Mouse (Mus musculus) C2C12 (cell line): ENCODE data around the gene Olfr412.

Experiments
- CEBPB ChIP-seq: IDR thresholded peaks from one replicate; pipeline ENCODE4 v1.6.1; 2011; ENCODE audit warnings: low read depth, mild to moderate bottlenecking, control low read depth, moderate library complexity
- CTCF ChIP-seq: IDR thresholded peaks from one replicate; pipeline ENCODE4 v1.5.1; 2011; ENCODE audit not compliant: control insufficient read depth, insufficient read depth, insufficient read length
- FOSL1 ChIP-seq: IDR thresholded peaks from one replicate; pipeline ENCODE4 v1.8.0; 2011; ENCODE audit warnings: mild to moderate bottlenecking, low read length; ENCODE audit not compliant: poor library complexity, insufficient read depth, severe bottlenecking
- MAX ChIP-seq: IDR thresholded peaks from one replicate; pipeline ENCODE4 v1.6.1; 2011; ENCODE audit warnings: mild to moderate bottlenecking, control low read depth
- MYOD1 ChIP-seq: IDR thresholded peaks from one replicate; pipeline ENCODE4 v1.6.1; 2011; ENCODE audit warnings: low read depth; ENCODE audit not compliant: control insufficient read depth, insufficient read length
- MYOG ChIP-seq: IDR thresholded peaks from one replicate; pipeline ENCODE4 v1.6.1; 2011; ENCODE audit not compliant: control insufficient read depth, insufficient read length; ENCODE audit errors: extremely low read depth
- USF1 ChIP-seq: IDR thresholded peaks from one replicate; pipeline ENCODE4 v1.6.1; 2011; ENCODE audit warnings: low read depth, mild to moderate bottlenecking, control low read depth, moderate library complexity

- no peak for TF ChIP-seq CTCF
- no peak for TF ChIP-seq CEBPB
- TF ChIP-seq USF1: no peak
- no peak for TF ChIP-seq MYOG
- TF ChIP-seq MYOD1: no peak
- TF ChIP-seq MAX: no peak
- no peak for TF ChIP-seq FOSL1
These were observed 33.1 kb upstream of the Olfr412 start for GRCm38 (mm10) chr11:74328781-74329180.
